ENCODE assay signal across 1 mouse cellular context in genomic region chr7:79780647-79781626, GRCm38 (mm10).
TF ChIP-seq lines count a peak whose summit lies in the region.

No protein-coding gene starts in this region.

TF ChIP-seq in CH12.LX, 34 proteins besides CTCF, POLR2A, EP300 and RAD21 (continued from another document):
- no peak for TF ChIP-seq RCOR1 (conservative IDR thresholded peaks at IDR 0.05; ENCODE audit: low read depth, low read length)
- no peak for TF ChIP-seq CHD1 (IDR thresholded peaks at IDR 0.05; ENCODE audit: low read depth, low read length)
- peak; percentile 61 for TF ChIP-seq SMC3 (IDR thresholded peaks at IDR 0.05; ENCODE audit: low read depth, low read length)
- no peak for TF ChIP-seq USF2 (conservative IDR thresholded peaks at IDR 0.05; ENCODE audit: low read depth, low read length)
- no peak for TF ChIP-seq KAT2A (IDR thresholded peaks at IDR 0.05; ENCODE audit: insufficient replicate concordance, low read length)
- no peak for TF ChIP-seq E2F4 (IDR thresholded peaks at IDR 0.05; ENCODE audit: insufficient replicate concordance, low read depth, low read length)
- no peak for TF ChIP-seq IRF4 (IDR thresholded peaks at IDR 0.05; ENCODE audit: low read depth, low read length)
- no peak for TF ChIP-seq JUN (IDR thresholded peaks at IDR 0.05; ENCODE audit: insufficient read depth, low read depth, low read length)
